In genomic region chr12:103433986-103434731, GRCm38 (mm10) we compare ENCODE assay signal across 8 mouse cellular contexts. TPM values are rescaled to one million over a fixed set of nuclear protein-coding genes. Genes with fewer than 3 reads are reported as not detected.
DNase-seq lines count a peak whose midpoint lies in the region; ATAC-seq lines count a peak whose summit lies in the region.

Gene Ifi27, plus strand, starts transcription at chr12:103434211.

- intact Hi-C loops in heart, postnatal 10 days (cut with DNase I) = no loop called here

- H3K27ac ChIP-seq in lung, embryonic 16.5 days (ENCODE audit: low read length) = no peak within 1 kb of the TSS
- H3K27ac ChIP-seq in forebrain, embryonic 15.5 days (replicated peaks) = no peak within 1 kb of the TSS

- WGBS in lung, embryonic 16.5 days = 51% methylated on average over 8 of the region's 8 CpGs
- 77% methylated on average over 8 of the region's 8 CpGs for WGBS in forebrain, embryonic 15.5 days

- H3K4me3 ChIP-seq in lung, embryonic 16.5 days (ENCODE audit: low read length) = peak within 1 kb of the TSS; percentile 38
- no peak within 1 kb of the TSS for H3K4me3 ChIP-seq in forebrain, embryonic 15.5 days

- H3K4me2 ChIP-seq in lung, embryonic 16.5 days (ENCODE audit: low read depth, low read length) = peak within 1 kb of the TSS; percentile 46
- H3K4me2 ChIP-seq in forebrain, embryonic 15.5 days (replicated peaks) = no peak within 1 kb of the TSS

- no peaks in the 10 kb centered on the region for H3K9me3 ChIP-seq in lung, embryonic 16.5 days (ENCODE audit: control insufficient read depth, low read length)
- no peaks in the 10 kb centered on the region for H3K9me3 ChIP-seq in forebrain, embryonic 15.5 days

- no peaks in the 10 kb centered on the region for H3K27me3 ChIP-seq in lung, embryonic 16.5 days (ENCODE audit: control insufficient read depth, insufficient read depth, low read depth, low read length)
- H3K27me3 ChIP-seq in splenic B cell, adult 2 months (ENCODE audit: control insufficient read depth, insufficient read depth, low read length, poor library complexity, severe bottlenecking) = no peaks in the 10 kb centered on the region
- no peaks in the 10 kb centered on the region for H3K27me3 ChIP-seq in forebrain, embryonic 15.5 days

- H3K9ac ChIP-seq in lung, embryonic 16.5 days (ENCODE audit: low read length) = no peak within 1 kb of the TSS
- no peak within 1 kb of the TSS for H3K9ac ChIP-seq in forebrain, embryonic 15.5 days (replicated peaks)

- no peaks in the 10 kb centered on the region for H3K4me1 ChIP-seq in lung, embryonic 16.5 days (replicated peaks; ENCODE audit: control insufficient read depth, insufficient read depth, low read length)
- no peaks in the 10 kb centered on the region for H3K4me1 ChIP-seq in forebrain, embryonic 15.5 days

- no peaks in the 10 kb centered on the region for H3K36me3 ChIP-seq in lung, embryonic 16.5 days (ENCODE audit: control insufficient read depth, insufficient read depth, low read length)
- H3K36me3 ChIP-seq in splenic B cell, adult 2 months (ENCODE audit: control insufficient read depth, insufficient read depth, low read length, poor library complexity, severe bottlenecking) = no peaks in the 10 kb centered on the region
- H3K36me3 ChIP-seq in forebrain, embryonic 15.5 days = no peaks in the 10 kb centered on the region

- DNase-seq in 3T3-L1 (ENCODE audit: low read depth, low spot score) = peak; percentile 96
- DNase-seq in CD8-positive naive resting alpha-beta T cell, adult 2 months (ENCODE audit: low read depth in 2 of 2, low spot score in 2 of 2) = peak; percentile 61 to 74
- peak; percentile 17 for DNase-seq in c-Kit-positive CD71-positive TER-119-negative erythroid progenitor cells, embryonic 14.5 days (ENCODE audit: low read depth)
- DNase-seq in heart, postnatal 10 days = peak; percentile 84 to 85
- DNase-seq in layer of hippocampus, adult 9-10 months (ENCODE audit: low spot score) = peak; percentile 78
- peak; percentile 82 for DNase-seq in splenic B cell, adult 2 months (ENCODE audit: low read depth, low spot score)

- ATAC-seq in lung, embryonic 16.5 days (ENCODE audit: low read depth) = peak; percentile 97
- ATAC-seq in forebrain, embryonic 15.5 days (replicated peaks) = no peak

RNA-seq across cellular contexts. Expression of gene Ifi27, which starts in this region (rescaled TPM):
- total RNA-seq in heart, postnatal 10 days (2021) = 100 to 1,000 TPM in 1 of 2 experiments, 10 to 100 TPM in 1; 75.4 to 153 TPM
- 55.8 and 60.2 TPM in 2 replicates for polyA plus RNA-seq in lung, embryonic 16.5 days (2015; fragmentation: Nextera tagmentation; extraction: Ambion mirVana)
- 6.7 and 8.0 TPM in 2 replicates for polyA plus RNA-seq in forebrain, embryonic 15.5 days (2015; fragmentation: Nextera tagmentation; extraction: Ambion mirVana)

Comparison
In these comparisons a context has a peak if more than half of its experiments do, and no peak if none do; other contexts are left out.
1. DNase-seq: peak in every context shown above with its lines; median percentile 96 in 3T3-L1; 84 in heart, postnatal 10 days; 82 in splenic B cell, adult 2 months; 78 in layer of hippocampus, adult 9-10 months; 68 in CD8-positive naive resting alpha-beta T cell, adult 2 months; 17 in c-Kit-positive CD71-positive TER-119-negative erythroid progenitor cells, embryonic 14.5 days.